Mouse (Mus musculus) left cerebral cortex, adult 2 months (tissue): ENCODE data around the gene Tnni3. TPM values are rescaled to one million over a fixed set of nuclear protein-coding genes. Genes with fewer than 3 reads are reported as not detected.
A peak's percentile ranks its signal among the peaks of the same experiment; 100 is the strongest.

Source experiments
- DNase-seq, 2 experiments: peaks; one replicate each; pipeline ENCODE4 v3.0.0; 2021 to 2022; ENCODE audit warnings: low spot score in 2 of 2, mixed read lengths in 1 of 2; ENCODE audit errors: extremely low spot score in 1 of 2
- H3K27ac ChIP-seq: fragments of 200-600 bp; 2 replicates; pipeline ENCODE4 v1.8.1; 2022
- H3K4me3 ChIP-seq: fragments of 200-600 bp; 2 replicates; pipeline ENCODE4 v1.8.1; 2022
- CTCF ChIP-seq: fragments of 200-600 bp; IDR thresholded peaks from 2 replicates; pipeline ENCODE4 v1.8.1; 2022; ENCODE audit warnings: antibody characterized with exemption, mild to moderate bottlenecking, moderate library complexity
- intact Hi-C: fragments of 180-260 bp; cut with DNase I; formaldehyde crosslinking; loops from one replicate; pipeline ENCODE4 v1.15.1; 2025
- total RNA-seq, 2 experiments: library from RNA; stranded (reverse); gene quantifications; 2 replicates each; pipeline ENCODE4 v1.2.3; 2021

Tnni3 gene
- total RNA-seq, 2 experiments from 2014 or later, result 0.84 to 0.96 TPM

DNA sequence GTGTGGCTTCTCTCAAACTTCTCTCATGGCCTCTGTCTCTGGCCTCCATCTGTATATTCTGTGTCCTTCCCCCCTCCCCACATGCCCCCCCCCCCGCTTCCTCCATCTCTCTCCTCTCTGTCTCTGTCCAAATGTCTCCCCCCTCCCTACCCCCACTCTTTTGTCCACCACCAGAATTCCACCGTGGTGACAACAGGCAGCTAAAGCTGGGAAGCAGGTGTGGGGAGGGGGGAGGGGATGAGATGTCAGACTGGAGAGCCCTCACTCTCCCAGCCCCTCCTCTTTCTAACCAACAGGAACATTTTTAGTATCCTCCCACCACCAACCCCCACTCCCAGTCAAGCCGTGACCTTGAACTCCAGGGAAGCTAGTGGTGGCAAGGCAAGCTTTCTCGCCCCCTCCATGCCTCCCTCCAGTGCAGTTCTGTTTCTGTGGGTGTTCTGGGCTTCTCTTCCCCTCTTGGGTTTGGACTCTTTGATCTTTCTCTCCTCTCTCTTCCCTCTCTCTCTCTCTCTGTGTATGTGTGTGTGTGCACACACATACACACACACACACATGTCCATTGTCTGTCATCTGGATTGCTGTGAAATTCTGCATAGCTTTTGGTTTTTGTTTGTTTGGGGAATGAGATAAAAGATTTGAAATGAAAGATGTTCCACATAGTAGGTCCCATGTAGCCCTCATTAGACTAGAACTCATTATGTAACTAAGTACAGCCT is 7.5 kb downstream of the Tnni3 start, which contains the start of gene Tnnt1:
Gene Tnnt1, minus strand, starts transcription at position 51 of the 719 bp plus-strand sequence.
- DNase-seq, result no peak
- Histone ChIP-seq H3K4me3 (no peak within 1 kb of the TSS), H3K27ac (no peak within 1 kb of the TSS)
- no peak for TF ChIP-seq CTCF
- intact Hi-C loops, result no loop called here

- Histone ChIP-seq H3K27ac (no peak overlapping the region), H3K4me3 (no peak overlapping the region)
- DNase-seq, result no peak
- intact Hi-C loops, result no loop called here
- TF ChIP-seq CTCF, result no peak
Measured at GRCm38 (mm10) chr7:4515853-4516252, 8.2 kb downstream of the Tnni3 start.

GRCm38 (mm10) chr7:4513829-4514712 is 10.0 kb downstream of the Tnni3 start:
- intact Hi-C loops, result no loop called here
- no peak overlapping the region for H3K27ac ChIP-seq
- H3K4me3 ChIP-seq, result no peak overlapping the region
- no peak for DNase-seq
- no peak for TF ChIP-seq CTCF

GRCm38 (mm10) chr7:4513236-4513635 is 10.8 kb downstream of the Tnni3 start:
- no peak for DNase-seq
- Histone ChIP-seq H3K4me3 (no peak overlapping the region), H3K27ac (no peak overlapping the region)
- intact Hi-C loops, result no loop called here
- TF ChIP-seq CTCF, result peak; percentile 91

GRCm38 (mm10) chr7:4511489-4512224 is 12.4 kb downstream of the Tnni3 start:
- no peak overlapping the region for H3K4me3 ChIP-seq
- intact Hi-C loops, result no loop called here
- no peak for TF ChIP-seq CTCF
- no peak for DNase-seq
- H3K27ac ChIP-seq, result no peak overlapping the region

DNA sequence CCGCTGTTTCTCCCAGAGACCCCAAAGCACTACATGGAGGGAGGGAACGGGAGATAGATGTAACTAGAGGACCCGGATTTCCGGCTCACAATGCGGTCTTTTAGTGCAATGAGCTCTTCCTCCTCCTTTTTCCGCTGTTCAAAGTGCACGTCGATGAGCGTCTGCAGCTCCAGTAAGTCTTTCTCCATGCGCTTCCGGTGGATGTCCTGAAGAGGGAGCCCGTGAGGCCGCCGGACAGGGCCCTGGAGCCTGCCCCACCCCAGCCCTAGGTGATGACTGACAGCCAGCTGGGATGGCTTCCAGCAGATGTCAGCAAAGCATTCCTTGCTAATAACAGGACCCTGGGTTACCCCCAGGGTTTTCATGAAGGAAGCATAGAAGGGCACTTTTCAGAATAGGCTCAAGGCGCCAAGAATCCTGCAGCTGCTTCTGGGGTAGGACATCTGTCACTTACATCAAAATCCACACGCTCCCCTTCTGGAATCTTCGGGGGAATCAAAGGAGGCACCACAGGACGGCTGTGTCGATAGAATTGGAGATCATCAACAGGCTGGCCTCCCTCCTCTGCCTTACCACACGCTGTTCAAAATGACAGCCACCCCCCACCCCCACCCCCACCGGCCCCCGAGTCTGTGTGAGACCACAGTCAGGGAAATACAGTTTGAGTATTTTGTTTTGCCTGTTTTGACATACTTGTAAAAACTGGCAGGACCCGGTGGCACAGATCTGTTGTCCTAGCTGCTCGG is 14.0 kb downstream of the Tnni3 start:
- Histone ChIP-seq H3K4me3 (no peak overlapping the region), H3K27ac (no peak overlapping the region)
- intact Hi-C loops, result loop anchor here (10.0 kb wide), 1 partner anchor 375 kb away; the partner anchor contains the start of gene Leng8
- peak; percentile 85 for TF ChIP-seq CTCF
- peak; percentile 43 to 55 for DNase-seq

GRCm38 (mm10) chr7:4508739-4509116 is 15.3 kb downstream of the Tnni3 start:
- no peak overlapping the region for H3K27ac ChIP-seq
- no peak for DNase-seq
- no peak for TF ChIP-seq CTCF
- no peak overlapping the region for H3K4me3 ChIP-seq
- intact Hi-C loops, result loop anchor here (10.0 kb wide), 1 partner anchor 374 kb away; the partner anchor contains the start of gene Leng8

DNA sequence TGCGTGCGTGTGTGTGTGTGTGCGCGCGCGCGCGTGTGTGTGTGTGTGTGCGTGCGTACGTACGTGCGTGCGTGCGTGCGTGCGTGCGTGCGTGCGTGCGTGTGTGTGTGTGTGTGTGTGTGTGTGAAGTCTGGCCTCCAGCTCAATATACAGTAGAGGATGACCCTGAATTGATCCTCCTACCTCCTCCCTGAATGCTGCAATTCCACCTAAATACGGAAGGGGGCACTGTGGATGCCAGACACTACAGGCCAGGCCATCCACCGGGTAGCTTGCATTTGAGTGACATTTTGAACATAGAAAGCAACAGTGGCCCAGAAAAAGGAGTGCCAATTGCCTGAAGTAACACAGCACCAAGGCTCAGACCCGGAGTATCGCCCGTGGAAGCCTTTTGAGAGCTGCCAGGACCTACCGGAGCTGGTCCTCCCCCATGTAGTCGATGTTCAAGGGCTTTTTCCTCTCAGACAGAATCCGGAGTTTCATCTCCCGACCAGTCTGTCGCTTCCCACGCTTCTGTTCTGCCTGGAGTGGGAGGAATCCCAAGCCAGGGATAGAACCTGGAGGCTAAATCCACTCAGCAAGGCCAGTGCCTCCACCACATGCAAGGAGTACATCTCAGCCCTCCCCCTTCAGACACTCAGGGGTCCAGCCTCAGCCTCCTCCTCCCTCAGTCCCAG is 15.8 kb downstream of the Tnni3 start:
- intact Hi-C loops, result loop anchor here (10.0 kb wide), 1 partner anchor 373 kb away; the partner anchor contains the start of gene Leng8
- H3K4me3 ChIP-seq, result no peak overlapping the region
- no peak overlapping the region for H3K27ac ChIP-seq
- peak in 1 of 2 experiments; percentile 36 for DNase-seq
- peak; percentile 44 for TF ChIP-seq CTCF

DNA sequence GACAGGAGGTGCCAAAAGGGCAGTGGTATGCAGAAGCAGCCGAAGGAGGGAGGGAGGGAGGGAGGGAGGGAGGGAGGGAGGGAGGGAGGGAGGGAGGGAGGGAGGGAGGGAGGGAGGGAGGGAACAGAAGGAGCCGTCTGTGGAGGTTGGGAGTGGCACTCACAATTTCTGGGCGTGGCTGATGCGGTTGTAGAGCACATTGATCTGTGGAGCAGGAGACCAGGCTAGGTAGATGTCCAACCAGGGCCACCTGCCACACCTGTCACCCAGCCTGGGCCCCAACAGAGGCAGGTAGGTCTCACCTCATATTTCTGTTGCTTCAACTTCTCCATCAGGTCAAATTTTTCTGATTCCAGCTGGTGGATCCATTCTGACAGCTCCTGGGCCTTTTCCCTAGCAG is 16.8 kb downstream of the Tnni3 start:
- intact Hi-C loops, result loop anchor here (10.0 kb wide), 1 partner anchor 372 kb away; the partner anchor contains the start of gene Leng8
- H3K4me3 ChIP-seq, result no peak overlapping the region
- DNase-seq, result no peak
- no peak for TF ChIP-seq CTCF
- H3K27ac ChIP-seq, result no peak overlapping the region

- DNase-seq, result no peak
- H3K27ac ChIP-seq, result no peak overlapping the region
- intact Hi-C loops, result loop anchor here (5.0 to 10.0 kb wide), 2 partner anchors 370 to 557 kb away; partner anchors contain the start of genes Leng8 and U2af2
- H3K4me3 ChIP-seq, result no peak overlapping the region
- TF ChIP-seq CTCF, result no peak
Measured at GRCm38 (mm10) chr7:4504646-4505435, 19.2 kb downstream of the Tnni3 start.
